Mouse (Mus musculus) liver, adult 2 months (tissue): ENCODE results near the gene Scaper. TPM values are rescaled to one million over a fixed set of nuclear protein-coding genes. Genes with fewer than 3 reads are reported as not detected.

Experiments
- DNase-seq: peaks from one replicate; pipeline ENCODE4 v3.0.0-alpha.2; 2011; ENCODE audit warnings: low read depth, low spot score; ENCODE audit errors: extremely low read depth
- H3K27ac ChIP-seq: fragments of 200-500 bp; replicated peaks from 2 replicates; pipeline ENCODE4 v1.5.1; 2012; ENCODE audit warnings: low read depth, mild to moderate bottlenecking, control low read depth, inconsistent platforms, low read length; ENCODE audit not compliant: insufficient read depth
- H3K27me3 ChIP-seq: fragments of 200-500 bp; 2 replicates; pipeline ENCODE4 v1.6.1; 2012; ENCODE audit warnings: mild to moderate bottlenecking, moderate library complexity, low read length, inconsistent platforms; ENCODE audit not compliant: control insufficient read depth, insufficient read depth
- H3K36me3 ChIP-seq: fragments of 200-500 bp; 2 replicates; pipeline ENCODE4 v1.6.1; 2012; ENCODE audit warnings: low read length, inconsistent platforms; ENCODE audit not compliant: control insufficient read depth, insufficient read depth
- H3K4me1 ChIP-seq: fragments of 200-500 bp; 2 replicates; pipeline ENCODE4 v1.6.1; 2011; ENCODE audit warnings: low read length; ENCODE audit not compliant: control insufficient read depth, insufficient read depth
- H3K4me3 ChIP-seq: fragments of 200-500 bp; 2 replicates; pipeline ENCODE4 v1.5.1; 2011; ENCODE audit warnings: low read depth, mild to moderate bottlenecking, control low read depth, low read length, moderate library complexity; ENCODE audit not compliant: insufficient read depth
- H3K79me2 ChIP-seq: fragments of 200-500 bp; 2 replicates; pipeline ENCODE4 v1.6.1; 2012; ENCODE audit warnings: inconsistent platforms, mild to moderate bottlenecking, low read length, moderate library complexity; ENCODE audit not compliant: control insufficient read depth, insufficient read depth
- H3K9ac ChIP-seq: fragments of 200-500 bp; 2 replicates; pipeline ENCODE4 v1.6.1; 2012; ENCODE audit warnings: low read depth, mild to moderate bottlenecking, control low read depth, inconsistent platforms, low read length
- CTCF ChIP-seq: fragments of 200-500 bp; IDR thresholded peaks from 2 replicates; pipeline ENCODE4 v1.5.1; 2011; ENCODE audit warnings: low read depth, low read length, control low read depth
- POLR2A ChIP-seq: fragments of 200-500 bp; IDR thresholded peaks from 2 replicates; pipeline ENCODE4 v1.6.1; 2011; ENCODE audit warnings: low read length, control low read depth; ENCODE audit not compliant: insufficient read depth; ENCODE audit errors: extremely low read depth
- WGBS: fragments of 180-500 bp; shearing (Covaris S2); methylation state at CpG from one replicate; pipeline ENCODE4 v1.1.7; 2018; 5-methylcytosine and 5-hydroxymethylcytosine counted together
- polyA plus RNA-seq: library from polyadenylated mRNA; depleted of rRNA; stranded (reverse); fragments of >200 nt; gene quantifications from 2 replicates; pipeline ENCODE4 v1.2.3, GENCODE M21; 2012
- total RNA-seq: library from RNA; depleted of rRNA; stranded (reverse); fragments of >200 nt; gene quantifications from 2 replicates; pipeline ENCODE4 v1.2.3, GENCODE M21; 2014

Scaper gene
- total and polyA plus RNA-seq, 2 experiments = 1.4 to 9.5 TPM

DNA sequence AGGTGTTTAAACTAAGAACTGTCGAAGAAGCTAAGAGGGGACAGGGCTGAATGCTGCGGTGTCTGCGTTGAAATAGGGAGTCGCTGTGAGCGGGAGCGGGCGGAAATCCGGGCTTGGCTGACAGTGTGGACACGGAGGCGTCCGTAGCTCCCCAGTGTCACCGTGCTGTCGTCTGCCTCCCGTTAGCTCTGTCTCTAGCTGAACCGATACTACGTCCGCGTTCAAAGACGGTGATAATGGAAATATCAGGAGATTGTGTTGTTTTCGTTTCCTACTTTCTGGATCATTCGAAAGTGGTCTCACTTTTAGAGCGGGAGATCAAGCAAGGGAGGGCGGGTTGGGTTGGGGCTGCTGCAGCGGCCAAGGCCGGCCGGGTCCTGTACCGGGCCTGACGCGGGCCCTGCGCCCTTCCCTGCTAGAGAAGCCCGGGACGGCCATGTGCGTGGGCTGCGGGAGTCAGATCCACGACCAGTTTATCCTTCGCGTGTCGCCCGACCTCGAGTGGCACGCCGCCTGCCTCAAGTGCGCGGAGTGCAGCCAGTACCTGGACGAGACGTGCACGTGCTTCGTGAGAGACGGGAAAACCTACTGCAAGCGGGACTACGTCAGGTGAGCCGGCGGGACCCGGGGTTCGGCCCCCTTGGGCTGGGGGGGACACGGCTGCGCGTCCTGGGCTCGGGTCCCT is 396.1 kb downstream of the Scaper start:
- no peaks in the 10 kb centered on the region for H3K36me3 ChIP-seq
- no peak for TF ChIP-seq POLR2A
- TF ChIP-seq CTCF = no peak
- no peak overlapping the region for H3K27ac ChIP-seq
- peak overlapping the region; percentile 6; the same call in 1 of the 2 replicates for H3K4me3 ChIP-seq
- H3K4me1 ChIP-seq = peaks cover 4% of the 10 kb centered on the region
- no peak overlapping the region for H3K9ac ChIP-seq
- no peak for DNase-seq
- no peaks in the 10 kb centered on the region for H3K79me2 ChIP-seq
- peaks cover 69% of the 10 kb centered on the region for H3K27me3 ChIP-seq
- 3% methylated on average over 59 of the region's 59 CpGs for WGBS

DNA sequence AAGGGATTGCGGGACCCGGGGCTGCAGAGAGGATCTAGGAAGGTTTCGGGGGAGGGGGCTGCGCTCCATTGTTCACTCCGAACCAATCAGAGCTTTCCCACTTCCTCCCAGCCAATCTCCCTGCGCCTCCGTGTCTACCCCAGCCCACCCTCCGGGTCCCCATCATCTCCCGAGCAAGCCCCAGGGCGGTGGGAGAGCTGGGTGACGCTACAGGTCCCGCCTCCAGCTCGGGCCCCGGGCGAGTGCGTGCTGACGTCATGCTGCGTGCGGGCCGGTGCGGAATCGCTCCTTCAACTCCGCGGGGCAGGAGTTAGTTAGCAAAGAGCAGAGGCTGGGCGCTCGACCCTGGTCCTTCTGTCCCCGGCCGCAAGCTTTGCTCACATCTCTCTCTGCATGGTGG is 397.0 kb downstream of the Scaper start:
- 3% methylated on average over 28 of the region's 28 CpGs for WGBS
- TF ChIP-seq CTCF (no peak), POLR2A (no peak)
- Histone ChIP-seq H3K79me2 (no peaks in the 10 kb centered on the region), H3K27me3 (peaks cover 62% of the 10 kb centered on the region), H3K9ac (no peak overlapping the region), H3K4me1 (peaks cover 4% of the 10 kb centered on the region), H3K36me3 (no peaks in the 10 kb centered on the region), H3K4me3 (peak overlapping the region; percentile 43; the same call in 1 of the 2 replicates), H3K27ac (no peak overlapping the region)
- no peak for DNase-seq

GRCm38 (mm10) chr9:55540391-55540770 is 397.5 kb downstream of the Scaper start:
- H3K4me3 ChIP-seq = no peak overlapping the region

DNA sequence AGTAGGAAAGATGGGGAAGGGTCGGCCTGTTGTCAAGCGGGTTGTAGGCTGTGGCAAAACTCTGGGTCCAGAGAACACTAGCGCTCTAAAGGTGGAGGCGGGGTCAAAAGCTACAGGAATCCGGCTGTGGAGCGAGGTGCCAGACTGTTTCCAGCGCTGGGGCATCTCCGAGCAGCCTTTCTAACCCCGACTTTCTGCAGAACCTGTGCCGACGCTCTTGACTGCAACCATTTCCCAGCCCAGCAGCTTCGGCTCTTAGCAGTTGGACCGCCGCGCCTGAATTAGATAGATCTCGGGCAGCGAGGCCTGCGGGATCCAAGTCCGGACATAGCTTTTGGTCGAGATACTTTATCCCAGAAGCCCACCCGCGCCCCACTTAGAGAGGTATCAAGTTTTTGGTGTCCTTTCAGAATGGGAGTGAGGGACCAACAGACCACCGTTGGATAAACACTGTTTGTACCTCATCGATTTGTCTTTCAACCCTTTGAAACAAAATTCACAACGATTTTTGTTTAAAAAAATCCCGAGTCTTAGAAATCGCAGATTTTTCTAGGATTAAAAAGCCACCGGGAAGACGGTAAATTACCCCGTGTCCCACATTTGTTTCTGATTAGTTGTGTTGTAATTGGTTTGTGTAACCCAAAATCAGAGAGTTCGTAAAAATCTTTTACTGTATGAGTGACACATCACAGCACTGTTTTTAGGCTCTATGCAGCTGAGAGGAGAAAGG is 398.1 kb downstream of the Scaper start:
- H3K4me1 ChIP-seq = peaks cover 4% of the 10 kb centered on the region
- no peaks in the 10 kb centered on the region for H3K36me3 ChIP-seq
- peaks cover 52% of the 10 kb centered on the region for H3K27me3 ChIP-seq
- H3K79me2 ChIP-seq = no peaks in the 10 kb centered on the region
- no peak overlapping the region for H3K4me3 ChIP-seq
- no peak overlapping the region for H3K27ac ChIP-seq
- 7% methylated on average over 31 of the region's 31 CpGs for WGBS
- no peak for TF ChIP-seq CTCF
- no peak for TF ChIP-seq POLR2A
- no peak overlapping the region for H3K9ac ChIP-seq
- DNase-seq = no peak

More at GRCm38 (mm10) chr9:55540391-55540770, 397.5 kb downstream of the Scaper start:
- TF ChIP-seq CTCF (no peak), POLR2A (no peak)
- WGBS = 7% methylated on average over 12 of the region's 12 CpGs
- H3K79me2 ChIP-seq = no peaks in the 10 kb centered on the region
- H3K9ac ChIP-seq = no peak overlapping the region
- H3K4me1 ChIP-seq = peaks cover 4% of the 10 kb centered on the region
- no peaks in the 10 kb centered on the region for H3K36me3 ChIP-seq
- no peak for DNase-seq
- H3K27ac ChIP-seq = no peak overlapping the region
- H3K27me3 ChIP-seq = peaks cover 57% of the 10 kb centered on the region

DNA sequence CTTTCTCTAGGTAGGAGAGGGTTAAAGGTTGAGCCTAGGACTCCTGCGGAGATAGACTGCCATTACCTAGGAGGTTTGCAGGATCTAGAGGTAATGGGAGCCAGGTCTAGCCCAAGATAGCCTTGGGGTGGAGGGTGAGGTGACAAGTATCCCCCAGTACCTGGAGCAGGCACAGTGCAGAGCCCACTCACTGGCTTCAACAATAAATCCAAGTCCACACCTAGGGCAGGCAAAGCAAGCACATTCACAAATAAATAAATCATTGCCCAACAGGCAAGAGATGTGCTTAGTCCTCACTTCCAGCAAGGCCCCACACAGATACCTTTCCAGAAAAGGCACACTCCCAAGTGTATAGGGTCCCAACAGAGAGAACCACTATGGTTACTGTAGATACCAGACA is 398.9 kb downstream of the Scaper start:
- 45% methylated on average over 1 of the region's 1 CpGs for WGBS

More for the DNA sequence above, 398.9 kb downstream of the Scaper start:
- no peak overlapping the region for H3K9ac ChIP-seq
- H3K27me3 ChIP-seq = peaks cover 44% of the 10 kb centered on the region
- peaks cover 3% of the 10 kb centered on the region for H3K4me1 ChIP-seq
- TF ChIP-seq CTCF (no peak), POLR2A (no peak)
- no peaks in the 10 kb centered on the region for H3K79me2 ChIP-seq
- no peak overlapping the region for H3K4me3 ChIP-seq
- H3K36me3 ChIP-seq = no peaks in the 10 kb centered on the region
- no peak overlapping the region for H3K27ac ChIP-seq
- no peak for DNase-seq
